Mouse (Mus musculus) hindlimb bud, embryonic 11.5 days (tissue): ENCODE measurements around the gene Pum1.
A peak's percentile ranks its signal among the peaks of the same experiment; 100 is the strongest.
"Not testable (repeated sequence)": the region's sequence is repeated elsewhere in the genome, so short reads cannot be mapped to it uniquely, and the experiment has no call there.

Experiments used
- DNase-seq: peaks from one replicate; pipeline ENCODE4 v3.0.0-alpha.2; 2012; ENCODE audit warnings: low read depth, low spot score; ENCODE audit errors: extremely low spot score

The Pum1 gene

GRCm38 (mm10) chr4:130662979-130663725, at the start of gene Pum1:
Gene Pum1, plus strand, starts transcription at chr4:130663321.
- DNase-seq, result peak; percentile 69

DNA sequence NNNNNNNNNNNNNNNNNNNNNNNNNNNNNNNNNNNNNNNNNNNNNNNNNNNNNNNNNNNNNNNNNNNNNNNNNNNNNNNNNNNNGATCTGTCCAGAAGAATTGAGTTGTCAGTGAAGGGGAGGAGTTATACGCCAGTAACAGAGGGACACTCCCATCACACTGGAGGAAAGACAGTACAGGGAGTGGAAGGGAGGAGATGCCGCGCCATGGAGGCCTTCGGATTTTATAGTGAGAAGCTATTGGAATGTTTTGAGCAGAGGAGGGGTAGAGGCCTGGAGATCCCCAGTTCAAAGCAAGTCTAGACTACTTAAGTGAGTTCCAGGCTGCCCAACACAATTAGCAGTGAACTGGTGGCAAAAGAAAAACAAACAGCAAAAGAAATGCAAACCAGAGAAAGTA, 33.7 kb upstream of the Pum1 start:
- DNase-seq, result no peak

DNA sequence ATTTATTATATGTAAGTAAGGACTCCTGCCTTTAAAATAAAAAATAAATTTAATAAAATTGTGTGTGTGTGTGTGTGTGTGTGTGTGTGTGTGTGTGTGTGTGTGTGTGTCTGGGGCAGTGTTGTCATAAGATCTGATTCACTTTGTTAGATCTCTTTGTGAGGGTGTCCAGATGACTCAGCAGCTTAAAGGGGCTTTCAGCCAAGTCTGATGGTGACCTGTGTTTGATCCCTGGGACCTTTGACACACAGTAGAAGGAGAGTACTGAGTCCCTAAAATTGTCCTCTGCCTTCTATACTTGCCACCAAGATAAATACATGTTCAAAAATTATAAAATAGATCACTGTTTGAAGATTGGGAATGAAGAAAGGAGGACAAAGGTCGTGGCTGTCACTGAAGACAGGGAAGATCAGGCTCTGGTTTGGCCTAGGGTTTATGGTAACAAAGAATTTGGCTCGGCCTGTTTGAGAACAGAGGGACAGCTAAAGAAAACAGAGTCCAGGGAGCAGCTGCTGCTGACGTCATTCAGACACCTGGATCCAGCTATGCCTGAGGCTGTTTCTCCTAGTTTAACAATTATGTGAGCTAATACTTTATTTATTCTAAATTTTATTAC, 32.8 kb upstream of the Pum1 start:
- no peak for DNase-seq

GRCm38 (mm10) chr4:130635076-130635475, 28.0 kb upstream of the Pum1 start:
- DNase-seq, result not testable (repeated sequence)

- no peak for DNase-seq
Measured at GRCm38 (mm10) chr4:130636761-130637160, 26.4 kb upstream of the Pum1 start.

- no peak for DNase-seq
Measured at GRCm38 (mm10) chr4:130637488-130638422, 25.4 kb upstream of the Pum1 start.

DNA sequence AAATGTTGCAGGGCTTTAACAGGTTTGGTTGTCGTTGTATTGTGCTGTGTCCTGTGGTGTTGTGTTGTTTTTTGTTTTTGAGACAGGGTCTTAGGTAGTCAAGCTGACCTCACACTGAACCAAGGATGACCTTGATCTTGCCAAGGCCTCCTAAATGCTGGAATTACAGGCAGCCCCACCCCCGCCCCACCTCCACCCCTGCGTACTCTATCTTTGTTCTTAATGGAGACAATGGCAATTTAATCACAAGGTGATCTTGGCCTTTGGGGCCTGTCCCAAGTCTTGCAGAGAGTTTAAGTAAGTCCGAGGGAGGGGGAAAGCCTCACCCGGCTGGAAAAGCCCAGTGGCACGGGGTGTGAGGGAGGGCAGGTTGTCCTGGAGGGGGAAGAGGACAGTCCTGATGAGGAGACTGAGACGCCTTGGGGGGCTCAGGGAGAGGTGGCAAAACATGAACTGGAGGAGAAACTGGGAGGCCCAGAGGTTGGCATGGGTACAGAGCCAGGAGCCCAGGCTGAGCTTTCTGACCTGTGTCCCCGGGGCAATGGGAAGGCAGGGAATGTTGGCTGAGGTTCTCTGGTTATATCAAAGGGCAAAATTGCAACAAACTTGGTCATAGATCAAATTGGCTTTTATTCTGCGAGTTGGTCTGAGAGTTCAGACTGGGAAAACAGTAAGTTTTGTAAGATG, 22.9 kb upstream of the Pum1 start:
- DNase-seq, result no peak

- DNase-seq, result no peak
Measured at GRCm38 (mm10) chr4:130642468-130642867, 20.7 kb upstream of the Pum1 start.

- DNase-seq, result no peak
Measured at GRCm38 (mm10) chr4:130645426-130645825, 17.7 kb upstream of the Pum1 start.

DNA sequence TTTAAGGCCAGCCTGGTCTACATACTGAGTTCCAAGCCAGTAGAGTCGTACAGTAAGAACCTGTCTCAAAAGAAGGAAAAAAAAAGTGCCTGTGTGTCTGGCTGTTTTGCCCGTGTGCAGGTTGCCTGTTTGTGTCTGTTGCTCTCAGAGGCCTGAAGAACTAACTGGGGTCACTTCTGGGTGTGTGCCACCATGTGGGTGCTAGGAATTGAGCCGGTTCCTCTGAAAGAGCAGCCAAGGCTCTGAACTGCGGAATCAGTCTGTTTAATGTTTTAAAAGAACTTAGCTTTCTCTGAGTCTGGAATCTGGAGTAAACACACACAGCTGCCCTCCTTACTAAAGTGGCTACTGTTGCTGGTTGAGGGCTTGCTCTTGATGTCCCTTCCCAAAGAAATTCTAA, 11.8 kb upstream of the Pum1 start:
- DNase-seq, result no peak

- no peak for DNase-seq
Measured at GRCm38 (mm10) chr4:130652546-130652945, 10.6 kb upstream of the Pum1 start.

DNA sequence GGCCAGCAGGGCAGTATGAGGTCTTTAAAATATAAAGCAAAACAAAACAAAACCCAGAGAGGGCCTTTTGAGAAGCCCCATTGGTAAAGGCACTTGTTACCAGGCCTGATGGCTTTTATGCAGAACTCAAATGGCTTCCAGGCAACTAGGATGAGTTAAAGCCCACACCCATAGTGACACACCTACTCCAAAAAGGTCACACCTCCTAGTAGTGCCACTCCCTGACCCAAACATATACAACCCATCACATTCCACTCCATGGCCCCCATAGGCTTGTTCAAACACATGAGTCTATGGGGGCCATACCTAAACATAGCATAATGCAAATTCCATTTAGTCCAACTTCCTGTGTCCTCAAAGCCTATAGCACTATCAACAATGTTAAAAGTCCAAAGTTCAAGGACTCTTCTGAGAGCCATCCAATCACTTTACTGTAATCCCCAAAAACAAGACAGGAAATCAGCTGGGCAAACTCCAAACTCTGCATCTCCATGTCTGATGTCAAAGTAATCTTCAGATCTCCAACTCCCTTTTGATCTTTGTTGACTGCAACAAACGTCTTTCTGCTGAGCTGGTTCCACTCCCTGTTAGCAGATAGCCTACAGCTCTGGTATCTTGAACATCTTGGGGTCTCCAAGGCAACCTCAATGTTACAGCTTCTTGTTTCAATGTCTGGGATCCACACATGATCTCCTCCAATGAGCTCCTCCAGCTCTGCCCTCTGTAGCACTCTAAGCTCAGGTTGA, 5.1 kb upstream of the Pum1 start:
- no peak for DNase-seq

- no peak for DNase-seq
Measured at GRCm38 (mm10) chr4:130659470-130659869, 3.7 kb upstream of the Pum1 start.

DNA sequence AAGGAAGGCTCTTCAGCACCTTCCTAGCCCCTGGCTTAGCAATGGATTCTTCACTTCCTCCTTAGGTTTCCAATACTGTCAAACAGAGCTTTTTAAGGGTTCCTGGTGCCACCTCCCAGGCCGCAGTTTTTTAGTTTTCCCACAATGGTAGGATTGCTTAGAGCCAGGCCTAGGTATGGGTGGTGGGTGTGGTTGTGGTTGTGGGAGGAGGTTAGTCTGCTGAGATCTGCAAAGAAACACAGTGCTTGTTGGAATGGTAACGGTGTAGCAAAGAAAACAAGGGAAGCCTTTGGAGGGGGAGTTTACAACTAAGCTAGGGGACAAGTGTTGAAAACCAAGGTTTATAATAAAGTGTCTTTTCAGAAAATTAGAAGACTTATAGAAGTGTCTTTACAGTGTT, 3.0 kb upstream of the Pum1 start:
- no peak for DNase-seq

DNA sequence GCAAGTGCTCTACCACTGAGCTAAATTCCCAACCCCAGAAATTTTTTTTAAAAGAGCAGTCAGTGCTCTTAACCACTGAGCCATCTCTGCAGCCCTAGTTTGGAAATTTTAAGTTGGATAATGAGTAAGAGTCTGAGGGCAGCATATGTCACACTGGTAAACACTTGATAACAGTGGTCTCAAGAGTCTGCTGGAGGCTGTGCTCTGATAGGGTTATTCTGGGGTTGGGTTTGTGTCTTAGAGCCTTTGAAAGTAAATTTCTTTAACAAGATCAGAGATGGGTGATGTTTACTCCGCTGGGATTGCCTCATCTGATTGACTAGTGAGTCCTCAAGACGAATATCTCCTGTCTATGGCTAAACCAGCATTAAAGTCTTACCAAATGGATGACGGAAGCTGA, 2.0 kb upstream of the Pum1 start:
- DNase-seq, result no peak

DNA sequence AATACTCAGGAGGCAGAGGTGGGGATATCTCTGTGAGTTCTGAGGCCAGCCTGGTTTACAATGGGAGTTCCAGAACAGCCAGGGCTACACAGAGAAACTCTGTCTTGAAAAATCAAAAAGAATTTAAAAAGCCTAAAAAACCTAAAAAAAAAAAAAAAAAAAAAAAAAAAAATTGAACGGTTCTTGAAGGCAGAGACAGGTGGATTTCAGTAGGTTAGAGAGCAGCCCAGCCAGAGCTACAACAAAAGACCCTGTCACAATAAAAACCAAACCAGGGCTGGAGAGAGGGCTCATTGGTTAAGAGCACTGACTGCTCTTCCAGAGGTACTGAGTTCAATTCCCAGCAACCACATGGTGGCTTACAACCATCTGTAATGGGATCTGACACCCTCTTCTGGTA, 816 bp upstream of the Pum1 start:
- not testable (repeated sequence) for DNase-seq

GRCm38 (mm10) chr4:130663810-130664401, 785 bp downstream of the Pum1 start:
- peak; percentile 22 for DNase-seq

- no peak for DNase-seq
Measured at GRCm38 (mm10) chr4:130664414-130665029, 1.4 kb downstream of the Pum1 start.

- no peak for DNase-seq
Measured at GRCm38 (mm10) chr4:130665176-130665575, 2.1 kb downstream of the Pum1 start.

DNA sequence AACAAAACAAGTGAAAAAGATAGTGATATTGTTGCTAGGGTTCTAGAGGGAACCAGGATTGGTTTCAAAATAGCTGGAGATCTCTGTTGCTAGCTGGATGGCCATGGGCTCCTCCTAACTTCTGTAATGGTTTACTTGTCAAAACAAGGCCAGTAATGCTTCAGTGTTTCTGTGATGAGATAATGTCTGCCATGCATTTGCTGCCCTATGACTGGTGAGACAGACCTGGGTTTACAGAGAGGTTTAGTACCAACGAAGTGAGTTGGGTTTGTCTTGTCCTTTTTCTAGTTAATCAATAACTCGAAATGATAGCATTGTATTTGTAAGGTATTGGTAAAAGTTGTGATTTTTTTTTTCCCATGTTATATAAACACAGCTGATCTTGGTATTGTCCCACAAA, 4.6 kb downstream of the Pum1 start:
- no peak for DNase-seq
